Mouse (Mus musculus): ENCODE measurements around the gene Stk32b.

Gene Stk32b

GRCm38 (mm10) chr5:37506880-37507519 lies 210.0 kb downstream of the Stk32b start:
- no peak for TF ChIP-seq GATA4 (IDR thresholded peaks at IDR 0.05; ENCODE audit: insufficient replicate concordance, low read length)

GRCm38 (mm10) chr5:37494984-37495476 lies 221.9 kb downstream of the Stk32b start:
- TF ChIP-seq GATA4 (IDR thresholded peaks at IDR 0.05; ENCODE audit: insufficient replicate concordance, low read length): no peak

- no peak for TF ChIP-seq GATA4 (IDR thresholded peaks at IDR 0.05; ENCODE audit: insufficient replicate concordance, low read length)
Measured at GRCm38 (mm10) chr5:37472025-37472608, 244.9 kb downstream of the Stk32b start.

GRCm38 (mm10) chr5:37471584-37471983 lies 245.4 kb downstream of the Stk32b start:
- TF ChIP-seq GATA4 (IDR thresholded peaks at IDR 0.05; ENCODE audit: insufficient replicate concordance, low read length): no peak

- no peak for TF ChIP-seq GATA4 (IDR thresholded peaks at IDR 0.05; ENCODE audit: insufficient replicate concordance, low read length)
Measured at GRCm38 (mm10) chr5:37469031-37469430, 247.9 kb downstream of the Stk32b start.

- no peak for TF ChIP-seq GATA4 (IDR thresholded peaks at IDR 0.05; ENCODE audit: insufficient replicate concordance, low read length)
Measured at GRCm38 (mm10) chr5:37467646-37468045, 249.3 kb downstream of the Stk32b start.

GRCm38 (mm10) chr5:37465461-37465860 lies 251.5 kb downstream of the Stk32b start:
- no peak for TF ChIP-seq GATA4 (IDR thresholded peaks at IDR 0.05; ENCODE audit: insufficient replicate concordance, low read length)

- no peak for TF ChIP-seq GATA4 (IDR thresholded peaks at IDR 0.05; ENCODE audit: insufficient replicate concordance, low read length)
Measured at GRCm38 (mm10) chr5:37458236-37458635, 258.7 kb downstream of the Stk32b start.

GRCm38 (mm10) chr5:37457831-37458230 lies 259.1 kb downstream of the Stk32b start:
- no peak for TF ChIP-seq GATA4 (IDR thresholded peaks at IDR 0.05; ENCODE audit: insufficient replicate concordance, low read length)

GRCm38 (mm10) chr5:37457191-37457590 lies 259.8 kb downstream of the Stk32b start:
- TF ChIP-seq GATA4 (IDR thresholded peaks at IDR 0.05; ENCODE audit: insufficient replicate concordance, low read length): no peak

GRCm38 (mm10) chr5:37456590-37456989 lies 260.4 kb downstream of the Stk32b start:
- TF ChIP-seq GATA4 (IDR thresholded peaks at IDR 0.05; ENCODE audit: insufficient replicate concordance, low read length): no peak

GRCm38 (mm10) chr5:37447546-37447945 lies 269.4 kb downstream of the Stk32b start:
- TF ChIP-seq GATA4 (IDR thresholded peaks at IDR 0.05; ENCODE audit: insufficient replicate concordance, low read length): no peak

GRCm38 (mm10) chr5:37442767-37443166 lies 274.2 kb downstream of the Stk32b start:
- no peak for TF ChIP-seq GATA4 (IDR thresholded peaks at IDR 0.05; ENCODE audit: insufficient replicate concordance, low read length)

GRCm38 (mm10) chr5:37435417-37435816 lies 281.6 kb downstream of the Stk32b start:
- TF ChIP-seq GATA4 (IDR thresholded peaks at IDR 0.05; ENCODE audit: insufficient replicate concordance, low read length): no peak

GRCm38 (mm10) chr5:37427210-37427609 lies 289.8 kb downstream of the Stk32b start:
- TF ChIP-seq GATA4 (IDR thresholded peaks at IDR 0.05; ENCODE audit: insufficient replicate concordance, low read length): no peak

- TF ChIP-seq GATA4 (IDR thresholded peaks at IDR 0.05; ENCODE audit: insufficient replicate concordance, low read length): no peak
Measured at GRCm38 (mm10) chr5:37419028-37419427, 297.9 kb downstream of the Stk32b start.
